9 mouse cellular contexts compared by ENCODE assay signal in genomic region chr11:59183821-59184220, GRCm38 (mm10). TPM values are rescaled to one million over a fixed set of nuclear protein-coding genes. Genes with fewer than 3 reads are reported as not detected.
DNase-seq lines count a peak whose midpoint lies in the region; ATAC-seq and TF ChIP-seq lines count a peak whose summit lies in the region.
"Had no signal": no experiment of that assay in that cellular context is flagged by ENCODE, and none has a peak within 500 bp of the region (broad histone marks: within the 10 kb centered on the region; RNA-seq: fewer than 3 reads in every experiment).

No protein-coding gene starts in this region.

- DNase-seq in forebrain, postnatal 0 days, result peak; percentile 64
- no peak for DNase-seq in forebrain, embryonic 10.5 days (ENCODE audit: extremely low spot score, low spot score)
- DNase-seq in MN1 (ENCODE audit: low spot score), result peak; percentile 85
- DNase-seq in embryonic facial prominence, embryonic 11.5 days (ENCODE audit: low spot score), result peak; percentile 54
- DNase-seq in heart, postnatal 10 days, result peak; percentile 83 to 85
- peak; percentile 67 for DNase-seq in layer of hippocampus, adult 11-12 months (ENCODE audit: low spot score)
- peak; percentile 60 to 68 for DNase-seq in lung, postnatal 4 days

- peak; percentile 80 for TF ChIP-seq CTCF in forebrain, postnatal 0 days (IDR thresholded peaks at IDR 0.05; ENCODE audit: low read depth)

- intact Hi-C loops in heart, postnatal 10 days (cut with DNase I), result loop anchor here (1.0 to 10.0 kb wide), 3 partner anchors 23 to 219 kb away; no protein-coding TSS in a partner anchor

- H3K9me3 ChIP-seq in forebrain, postnatal 0 days (ENCODE audit: low read length), result no peaks in the 10 kb centered on the region
- no peaks in the 10 kb centered on the region for H3K9me3 ChIP-seq in forebrain, embryonic 10.5 days
- H3K9me3 ChIP-seq in embryonic facial prominence, embryonic 11.5 days (replicated peaks; ENCODE audit: control insufficient read depth, low read length), result no peaks in the 10 kb centered on the region
- H3K9me3 ChIP-seq in stomach, embryonic 15.5 days, result no peaks in the 10 kb centered on the region
- H3K9me3 ChIP-seq: lung, embryonic 15.5 days had no signal

- H3K27ac ChIP-seq in forebrain, postnatal 0 days (ENCODE audit: low read depth, low read length), result no peak overlapping the region
- H3K27ac ChIP-seq in forebrain, embryonic 10.5 days, result no peak overlapping the region
- H3K27ac ChIP-seq in embryonic facial prominence, embryonic 11.5 days (replicated peaks; ENCODE audit: low read depth, low read length), result no peak overlapping the region
- H3K27ac ChIP-seq in stomach, embryonic 15.5 days, result peak overlapping the region; percentile 78

- H3K9ac ChIP-seq in forebrain, postnatal 0 days, result no peak overlapping the region
- H3K9ac ChIP-seq in embryonic facial prominence, embryonic 11.5 days (replicated peaks; ENCODE audit: low read length), result no peak overlapping the region
- no peak overlapping the region for H3K9ac ChIP-seq in stomach, embryonic 15.5 days
- H3K9ac ChIP-seq: lung, embryonic 15.5 days had no signal

- WGBS in forebrain, postnatal 0 days, result 23% methylated on average over 3 of the region's 3 CpGs
- WGBS in forebrain, embryonic 10.5 days, result 46% methylated on average over 3 of the region's 3 CpGs
- WGBS in embryonic facial prominence, embryonic 11.5 days, result 44% methylated on average over 3 of the region's 3 CpGs
- WGBS in stomach, embryonic 15.5 days, result 31% methylated on average over 3 of the region's 3 CpGs

- H3K4me1 ChIP-seq in forebrain, postnatal 0 days (ENCODE audit: insufficient read depth), result no peaks in the 10 kb centered on the region
- H3K4me1 ChIP-seq in forebrain, embryonic 10.5 days, result no peaks in the 10 kb centered on the region
- no peaks in the 10 kb centered on the region for H3K4me1 ChIP-seq in embryonic facial prominence, embryonic 11.5 days (ENCODE audit: control insufficient read depth, insufficient read depth, low read length)
- H3K4me1 ChIP-seq in stomach, embryonic 15.5 days, result peaks cover 6% of the 10 kb centered on the region

- ATAC-seq in forebrain, postnatal 0 days, result peak; percentile 74; the same call in 1 of the 2 replicates
- no peak for ATAC-seq in embryonic facial prominence, embryonic 11.5 days (replicated peaks; ENCODE audit: insufficient number of reproducible peaks, low FRiP score, low TSS enrichment, low read depth)
- ATAC-seq in stomach, embryonic 15.5 days (ENCODE audit: insufficient read depth, low FRiP score, low read depth), result peak; percentile 66

- H3K4me3 ChIP-seq in forebrain, postnatal 0 days (ENCODE audit: low read depth, low read length), result no peak overlapping the region
- H3K4me3 ChIP-seq in forebrain, embryonic 10.5 days, result no peak overlapping the region
- no peak overlapping the region for H3K4me3 ChIP-seq in embryonic facial prominence, embryonic 11.5 days (ENCODE audit: low read depth, low read length)
- no peak overlapping the region for H3K4me3 ChIP-seq in stomach, embryonic 15.5 days (replicated peaks)
- H3K4me3 ChIP-seq: lung, embryonic 15.5 days had no signal

- H3K4me2 ChIP-seq in forebrain, postnatal 0 days (ENCODE audit: low read depth), result no peak overlapping the region
- H3K4me2 ChIP-seq in embryonic facial prominence, embryonic 11.5 days (ENCODE audit: low read depth, low read length), result no peak overlapping the region
- no peak overlapping the region for H3K4me2 ChIP-seq in stomach, embryonic 15.5 days
- H3K4me2 ChIP-seq: lung, embryonic 15.5 days had no signal

- H3K27me3 ChIP-seq in forebrain, postnatal 0 days (ENCODE audit: insufficient read depth, low read length), result no peaks in the 10 kb centered on the region
- peaks cover 19% of the 10 kb centered on the region for H3K27me3 ChIP-seq in forebrain, embryonic 10.5 days (ENCODE audit: poor library complexity, severe bottlenecking)
- no peaks in the 10 kb centered on the region for H3K27me3 ChIP-seq in embryonic facial prominence, embryonic 11.5 days (ENCODE audit: control insufficient read depth, insufficient read depth, low read length)
- H3K27me3 ChIP-seq in stomach, embryonic 15.5 days (replicated peaks), result peaks cover 8% of the 10 kb centered on the region

- H3K36me3 ChIP-seq in forebrain, postnatal 0 days (ENCODE audit: insufficient read depth), result peaks cover 34% of the 10 kb centered on the region
- H3K36me3 ChIP-seq in forebrain, embryonic 10.5 days (replicated peaks), result peaks cover 47% of the 10 kb centered on the region
- peaks cover 4% of the 10 kb centered on the region for H3K36me3 ChIP-seq in embryonic facial prominence, embryonic 11.5 days (replicated peaks; ENCODE audit: control insufficient read depth, insufficient read depth, low read depth, low read length)
- H3K36me3 ChIP-seq in stomach, embryonic 15.5 days, result peaks cover 17% of the 10 kb centered on the region; the same call in 1 of the 2 replicates

RNA-seq across cellular contexts. Expression of gene Gjc2, which starts 0.8 kb away (rescaled TPM):
- 0.76 and 1.2 TPM in 2 replicates for total RNA-seq in forebrain, postnatal 0 days (2014; rRNA removed)
- polyA plus RNA-seq in forebrain, postnatal 0 days (2015; fragmentation: Nextera tagmentation; extraction: Ambion mirVana), result 0.19 and 0.31 TPM in 2 replicates
- not detected in 2 replicates for polyA plus RNA-seq in forebrain, embryonic 10.5 days (2016; fragmentation: Nextera tagmentation; extraction: Ambion mirVana)
- polyA plus RNA-seq in embryonic facial prominence, embryonic 11.5 days (2014; fragmentation: Nextera tagmentation; extraction: Ambion mirVana), result 0.15 TPM in 1 of 2 replicates, not detected in the other
- total RNA-seq in heart, postnatal 10 days (2021), result 1 to 10 TPM; 1.7 to 1.8 TPM
- 1.2 and 1.7 TPM in 2 replicates for polyA plus RNA-seq in stomach, embryonic 15.5 days (2015; fragmentation: Nextera tagmentation; extraction: Ambion mirVana)

RNA-seq across cellular contexts. Expression of gene Guk1, which starts 8.2 kb away (rescaled TPM):
- total RNA-seq in forebrain, postnatal 0 days (2014; rRNA removed), result 122 and 157 TPM in 2 replicates
- 274 and 284 TPM in 2 replicates for polyA plus RNA-seq in forebrain, postnatal 0 days (2015; fragmentation: Nextera tagmentation; extraction: Ambion mirVana)
- 129 and 135 TPM in 2 replicates for polyA plus RNA-seq in forebrain, embryonic 10.5 days (2016; fragmentation: Nextera tagmentation; extraction: Ambion mirVana)
- 121 and 139 TPM in 2 replicates for polyA plus RNA-seq in embryonic facial prominence, embryonic 11.5 days (2014; fragmentation: Nextera tagmentation; extraction: Ambion mirVana)
- total RNA-seq in heart, postnatal 10 days (2021), result 10 to 100 TPM; 74.3 to 76.2 TPM
- polyA plus RNA-seq in stomach, embryonic 15.5 days (2015; fragmentation: Nextera tagmentation; extraction: Ambion mirVana), result 115 and 121 TPM in 2 replicates

RNA-seq across cellular contexts. Expression of gene Mrpl55, which starts 18.5 kb away (rescaled TPM):
- total RNA-seq in forebrain, postnatal 0 days (2014; rRNA removed), result 45.2 and 69.5 TPM in 2 replicates
- polyA plus RNA-seq in forebrain, postnatal 0 days (2015; fragmentation: Nextera tagmentation; extraction: Ambion mirVana), result 124 and 131 TPM in 2 replicates
- 123 and 130 TPM in 2 replicates for polyA plus RNA-seq in forebrain, embryonic 10.5 days (2016; fragmentation: Nextera tagmentation; extraction: Ambion mirVana)
- polyA plus RNA-seq in embryonic facial prominence, embryonic 11.5 days (2014; fragmentation: Nextera tagmentation; extraction: Ambion mirVana), result 89.8 and 95.2 TPM in 2 replicates
- 10 to 100 TPM; 86.9 to 88.0 TPM for total RNA-seq in heart, postnatal 10 days (2021)
- 84.4 and 90.4 TPM in 2 replicates for polyA plus RNA-seq in stomach, embryonic 15.5 days (2015; fragmentation: Nextera tagmentation; extraction: Ambion mirVana)

RNA-seq across cellular contexts. Expression of gene Iba57, which starts 20.3 kb away (rescaled TPM):
- 11.2 and 13.8 TPM in 2 replicates for total RNA-seq in forebrain, postnatal 0 days (2014; rRNA removed)
- polyA plus RNA-seq in forebrain, postnatal 0 days (2015; fragmentation: Nextera tagmentation; extraction: Ambion mirVana), result 10.8 and 11.1 TPM in 2 replicates
- polyA plus RNA-seq in forebrain, embryonic 10.5 days (2016; fragmentation: Nextera tagmentation; extraction: Ambion mirVana), result 5.2 and 6.1 TPM in 2 replicates
- polyA plus RNA-seq in embryonic facial prominence, embryonic 11.5 days (2014; fragmentation: Nextera tagmentation; extraction: Ambion mirVana), result 1.5 and 2.6 TPM in 2 replicates
- 10 to 100 TPM; 14.6 to 16.8 TPM for total RNA-seq in heart, postnatal 10 days (2021)
- 6.2 and 7.7 TPM in 2 replicates for polyA plus RNA-seq in stomach, embryonic 15.5 days (2015; fragmentation: Nextera tagmentation; extraction: Ambion mirVana)

RNA-seq across cellular contexts. Expression of gene 2310033P09Rik, which starts 24.3 kb away (rescaled TPM):
- total RNA-seq in forebrain, postnatal 0 days (2014; rRNA removed), result 5.2 and 6.9 TPM in 2 replicates
- polyA plus RNA-seq in forebrain, postnatal 0 days (2015; fragmentation: Nextera tagmentation; extraction: Ambion mirVana), result 22.2 and 27.6 TPM in 2 replicates
- polyA plus RNA-seq in forebrain, embryonic 10.5 days (2016; fragmentation: Nextera tagmentation; extraction: Ambion mirVana), result 44.8 and 46.8 TPM in 2 replicates
- 35.7 and 36.8 TPM in 2 replicates for polyA plus RNA-seq in embryonic facial prominence, embryonic 11.5 days (2014; fragmentation: Nextera tagmentation; extraction: Ambion mirVana)
- total RNA-seq in heart, postnatal 10 days (2021), result 10 to 100 TPM in 1 of 2 experiments, 1 to 10 TPM in 1; 9.4 to 12.3 TPM
- polyA plus RNA-seq in stomach, embryonic 15.5 days (2015; fragmentation: Nextera tagmentation; extraction: Ambion mirVana), result 27.7 and 29.2 TPM in 2 replicates
